Mouse (Mus musculus): ENCODE data around the gene Psen2.

DNA sequence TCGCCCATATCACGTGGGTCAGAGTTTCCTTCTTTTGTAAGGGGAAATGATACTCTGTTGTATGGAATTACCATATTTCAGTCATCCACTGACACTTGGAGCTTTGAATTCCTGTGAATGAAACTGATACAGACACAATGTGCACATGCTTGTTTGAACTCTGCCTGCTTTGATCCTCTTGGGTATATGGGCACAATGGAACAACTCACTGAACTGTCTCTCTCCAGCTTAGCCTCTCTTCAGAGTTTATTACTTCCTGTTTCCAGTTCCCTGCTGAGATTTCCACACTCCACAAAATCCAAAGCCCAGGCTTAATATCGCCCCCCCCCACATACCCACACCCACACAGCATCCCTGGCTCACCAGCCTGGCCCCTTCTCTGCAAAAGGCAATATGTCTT is 31.5 kb downstream of the Psen2 start:
- TF ChIP-seq EP300 (IDR thresholded peaks at IDR 0.05; ENCODE audit: low read depth) (no peak), CTCF (IDR thresholded peaks at IDR 0.05; ENCODE audit: low read depth) (no peak)
